Mouse (Mus musculus): ENCODE results near the gene Gjc2.

- TF ChIP-seq CTCF (IDR thresholded peaks at IDR 0.05; ENCODE audit: low read depth) (no peak), EP300 (IDR thresholded peaks at IDR 0.05; ENCODE audit: low read depth) (no peak)
Measured at GRCm38 (mm10) chr11:59174189-59174838, 8.7 kb downstream of the Gjc2 start.
